Mouse (Mus musculus): ENCODE measurements at regions not wholly inside any gene's neighbourhood (a gene's known extent, or its start where the extent isn't known, plus 50 kb on each side); places are given as distances from the start of the nearest gene placed in this dataset.

- Histone ChIP-seq H3K4me3 (no peak overlapping the region), H3K9me3 (peaks cover 8% of the 10 kb centered on the region; the same call in 1 of the 2 replicates), H3K27ac (no peak overlapping the region), H3K4me1 (peaks cover 8% of the 10 kb centered on the region), H3K27me3 (ENCODE audit: poor library complexity, severe bottlenecking) (no peaks in the 10 kb centered on the region), H3K36me3 (replicated peaks) (no peaks in the 10 kb centered on the region)
- 94% methylated on average over 14 of the region's 14 CpGs for WGBS
- DNase-seq (ENCODE audit: extremely low spot score, low spot score), result no peak
Measured at GRCm38 (mm10) chr5:144621967-144622366, 76.3 kb downstream of the Nptx2 start.

GRCm38 (mm10) chr5:144623358-144623757 lies 77.7 kb downstream of the Nptx2 start:
- Histone ChIP-seq H3K27me3 (ENCODE audit: poor library complexity, severe bottlenecking) (no peaks in the 10 kb centered on the region), H3K9me3 (peaks cover 8% of the 10 kb centered on the region; the same call in 1 of the 2 replicates), H3K4me1 (peaks cover 8% of the 10 kb centered on the region), H3K27ac (no peak overlapping the region), H3K36me3 (replicated peaks) (no peaks in the 10 kb centered on the region), H3K4me3 (no peak overlapping the region)
- DNase-seq (ENCODE audit: extremely low spot score, low spot score), result no peak
- WGBS, result 87% methylated on average over 10 of the region's 10 CpGs

GRCm38 (mm10) chr5:144632295-144632694 lies 86.6 kb downstream of the Nptx2 start:
- no peak overlapping the region for H3K4me3 ChIP-seq
- no peaks in the 10 kb centered on the region for H3K9me3 ChIP-seq
- H3K4me1 ChIP-seq, result peaks cover 6% of the 10 kb centered on the region; the same call in 1 of the 2 replicates
- 90% methylated on average over 6 of the region's 6 CpGs for WGBS
- no peak for DNase-seq (ENCODE audit: extremely low spot score, low spot score)
- H3K27ac ChIP-seq, result no peak overlapping the region
- H3K27me3 ChIP-seq (ENCODE audit: poor library complexity, severe bottlenecking), result no peaks in the 10 kb centered on the region
- no peaks in the 10 kb centered on the region for H3K36me3 ChIP-seq (replicated peaks)

- peak; percentile 43 for DNase-seq (ENCODE audit: extremely low spot score, low spot score)
- Histone ChIP-seq H3K4me3 (no peak overlapping the region), H3K4me1 (peaks cover 15% of the 10 kb centered on the region), H3K36me3 (replicated peaks) (no peaks in the 10 kb centered on the region), H3K9me3 (no peaks in the 10 kb centered on the region), H3K27me3 (ENCODE audit: poor library complexity, severe bottlenecking) (no peaks in the 10 kb centered on the region; the same call in none of the 2 replicates), H3K27ac (no peak overlapping the region)
- 66% methylated on average over 3 of the region's 3 CpGs for WGBS
Measured at GRCm38 (mm10) chr5:144638631-144639030, 92.9 kb downstream of the Nptx2 start.

- Histone ChIP-seq H3K36me3 (replicated peaks) (no peaks in the 10 kb centered on the region), H3K4me3 (no peak overlapping the region), H3K4me1 (peaks cover 21% of the 10 kb centered on the region), H3K27ac (no peak overlapping the region), H3K9me3 (no peaks in the 10 kb centered on the region), H3K27me3 (ENCODE audit: poor library complexity, severe bottlenecking) (peaks cover 9% of the 10 kb centered on the region)
- no peak for DNase-seq (ENCODE audit: extremely low spot score, low spot score)
- WGBS, result 97% methylated on average over 5 of the region's 5 CpGs
Measured at GRCm38 (mm10) chr5:144639639-144640038, 93.9 kb downstream of the Nptx2 start.

- Histone ChIP-seq H3K4me3 (no peak overlapping the region), H3K27me3 (ENCODE audit: poor library complexity, severe bottlenecking) (peaks cover 15% of the 10 kb centered on the region), H3K27ac (no peak overlapping the region), H3K36me3 (replicated peaks) (no peaks in the 10 kb centered on the region), H3K9me3 (no peaks in the 10 kb centered on the region), H3K4me1 (peaks cover 39% of the 10 kb centered on the region)
- no peak for DNase-seq (ENCODE audit: extremely low spot score, low spot score)
- WGBS, result 80% methylated on average over 8 of the region's 8 CpGs
Measured at GRCm38 (mm10) chr5:144642766-144643165, 97.1 kb downstream of the Nptx2 start.

- no peak for DNase-seq (ENCODE audit: extremely low spot score, low spot score)
- no peaks in the 10 kb centered on the region for H3K36me3 ChIP-seq (replicated peaks)
- no peak overlapping the region for H3K27ac ChIP-seq
- H3K4me1 ChIP-seq, result peaks cover 39% of the 10 kb centered on the region
- WGBS, result 50% methylated on average over 2 of the region's 2 CpGs
- H3K4me3 ChIP-seq, result no peak overlapping the region
- H3K27me3 ChIP-seq (ENCODE audit: poor library complexity, severe bottlenecking), result peaks cover 15% of the 10 kb centered on the region
- H3K9me3 ChIP-seq, result no peaks in the 10 kb centered on the region
Measured at GRCm38 (mm10) chr5:144643438-144643837, 97.7 kb downstream of the Nptx2 start.

- peaks cover 39% of the 10 kb centered on the region for H3K4me1 ChIP-seq
- no peaks in the 10 kb centered on the region for H3K9me3 ChIP-seq
- H3K27me3 ChIP-seq (ENCODE audit: poor library complexity, severe bottlenecking), result peaks cover 15% of the 10 kb centered on the region
- H3K36me3 ChIP-seq (replicated peaks), result no peaks in the 10 kb centered on the region
- H3K4me3 ChIP-seq, result peak overlapping the region; percentile 11; the same call in 1 of the 2 replicates
- peak overlapping the region; percentile 71 for H3K27ac ChIP-seq
- DNase-seq (ENCODE audit: extremely low spot score, low spot score), result no peak
- 5% methylated on average over 3 of the region's 3 CpGs for WGBS
Measured at GRCm38 (mm10) chr5:144645367-144645766, 99.7 kb downstream of the Nptx2 start.

- Histone ChIP-seq H3K4me1 (peaks cover 38% of the 10 kb centered on the region), H3K9me3 (no peaks in the 10 kb centered on the region), H3K36me3 (replicated peaks) (no peaks in the 10 kb centered on the region), H3K4me3 (no peak overlapping the region), H3K27ac (no peak overlapping the region), H3K27me3 (ENCODE audit: poor library complexity, severe bottlenecking) (peaks cover 15% of the 10 kb centered on the region)
- WGBS, result 90% methylated on average over 12 of the region's 12 CpGs
- DNase-seq (ENCODE audit: extremely low spot score, low spot score), result no peak
Measured at GRCm38 (mm10) chr5:144647311-144648104, 101.8 kb downstream of the Nptx2 start.

- 80% methylated on average over 5 of the region's 5 CpGs for WGBS
- H3K4me1 ChIP-seq, result no peaks in the 10 kb centered on the region
- no peaks in the 10 kb centered on the region for H3K36me3 ChIP-seq (replicated peaks)
Measured at GRCm38 (mm10) chr5:144652231-144652630, 106.5 kb downstream of the Nptx2 start.

GRCm38 (mm10) chr5:144662031-144662430 lies 99.6 kb downstream of the Tmem130 start:
- peaks cover 29% of the 10 kb centered on the region for H3K27me3 ChIP-seq (ENCODE audit: poor library complexity, severe bottlenecking)
- no peak overlapping the region for H3K4me3 ChIP-seq
- H3K27ac ChIP-seq, result no peak overlapping the region
- no peaks in the 10 kb centered on the region for H3K4me1 ChIP-seq
- 80% methylated on average over 3 of the region's 3 CpGs for WGBS
- no peaks in the 10 kb centered on the region for H3K36me3 ChIP-seq (replicated peaks)
- peaks cover 2% of the 10 kb centered on the region; the same call in 1 of the 2 replicates for H3K9me3 ChIP-seq
- no peak for DNase-seq (ENCODE audit: extremely low spot score, low spot score)

More at GRCm38 (mm10) chr5:144652231-144652630, 106.5 kb downstream of the Nptx2 start:
- no peak for DNase-seq (ENCODE audit: extremely low spot score, low spot score)
- Histone ChIP-seq H3K9me3 (peaks cover 21% of the 10 kb centered on the region), H3K27ac (no peak overlapping the region), H3K4me3 (no peak overlapping the region), H3K27me3 (ENCODE audit: poor library complexity, severe bottlenecking) (no peaks in the 10 kb centered on the region)

- 93% methylated on average over 9 of the region's 9 CpGs for WGBS
- no peak for DNase-seq (ENCODE audit: extremely low spot score, low spot score)
- H3K27ac ChIP-seq, result no peak overlapping the region
- peaks cover 11% of the 10 kb centered on the region for H3K4me1 ChIP-seq
- no peak overlapping the region for H3K4me3 ChIP-seq
- no peaks in the 10 kb centered on the region for H3K36me3 ChIP-seq (replicated peaks)
- H3K27me3 ChIP-seq (ENCODE audit: poor library complexity, severe bottlenecking), result peaks cover 37% of the 10 kb centered on the region
- H3K9me3 ChIP-seq, result no peaks in the 10 kb centered on the region
Measured at GRCm38 (mm10) chr5:144663981-144664380, 97.6 kb downstream of the Tmem130 start.

- peaks cover 11% of the 10 kb centered on the region for H3K4me1 ChIP-seq
- no peaks in the 10 kb centered on the region for H3K36me3 ChIP-seq (replicated peaks)
- WGBS, result 93% methylated on average over 10 of the region's 10 CpGs
- H3K4me3 ChIP-seq, result no peak overlapping the region
- H3K27ac ChIP-seq, result no peak overlapping the region
- DNase-seq (ENCODE audit: extremely low spot score, low spot score), result no peak
- peaks cover 43% of the 10 kb centered on the region for H3K27me3 ChIP-seq (ENCODE audit: poor library complexity, severe bottlenecking)
- no peaks in the 10 kb centered on the region for H3K9me3 ChIP-seq
Measured at GRCm38 (mm10) chr5:144664571-144665295, 96.9 kb downstream of the Tmem130 start.
